Mouse (Mus musculus) ES-CJ7 (cell line): ENCODE measurements around the gene Cib1.

Experiments
- DNase-seq: peaks from one replicate; pipeline ENCODE4 v3.0.0; 2011; ENCODE audit warnings: low read depth, low spot score

Gene Cib1

GRCm38 (mm10) chr7:80201888-80202540 lies 30.6 kb downstream of the Cib1 start:
- DNase-seq: no peak

GRCm38 (mm10) chr7:80200963-80201539 lies 31.6 kb downstream of the Cib1 start:
- no peak for DNase-seq

GRCm38 (mm10) chr7:80200588-80200945 lies 32.0 kb downstream of the Cib1 start:
- DNase-seq: no peak

GRCm38 (mm10) chr7:80199851-80200587 lies 32.6 kb downstream of the Cib1 start:
- DNase-seq: peak; percentile 90

GRCm38 (mm10) chr7:80199286-80199685 lies 33.3 kb downstream of the Cib1 start:
- DNase-seq: no peak

GRCm38 (mm10) chr7:80198863-80199262 lies 33.8 kb downstream of the Cib1 start:
- no peak for DNase-seq

GRCm38 (mm10) chr7:80197941-80198778 lies 34.5 kb downstream of the Cib1 start:
- DNase-seq: peak; percentile 84

- no peak for DNase-seq
Observed at GRCm38 (mm10) chr7:80197371-80197770, 35.2 kb downstream of the Cib1 start.

- DNase-seq: no peak
Observed at GRCm38 (mm10) chr7:80195576-80196263, 36.9 kb downstream of the Cib1 start.

GRCm38 (mm10) chr7:80195146-80195545 lies 37.5 kb downstream of the Cib1 start:
- no peak for DNase-seq

- no peak for DNase-seq
Observed at GRCm38 (mm10) chr7:80193941-80194739, 38.5 kb downstream of the Cib1 start.

- DNase-seq: peak; percentile 90
Observed at GRCm38 (mm10) chr7:80192226-80193061, 40.2 kb downstream of the Cib1 start.

- DNase-seq: peak; percentile 71
Observed at GRCm38 (mm10) chr7:80191455-80191854, 41.2 kb downstream of the Cib1 start.

GRCm38 (mm10) chr7:80189147-80189933 lies 43.3 kb downstream of the Cib1 start:
- peak; percentile 63 for DNase-seq

GRCm38 (mm10) chr7:80188579-80189125 lies 44.0 kb downstream of the Cib1 start:
- DNase-seq: peak; percentile 91

GRCm38 (mm10) chr7:80187501-80187900 lies 45.1 kb downstream of the Cib1 start:
- no peak for DNase-seq

- peak; percentile 92 for DNase-seq
Observed at GRCm38 (mm10) chr7:80186531-80187296, 45.9 kb downstream of the Cib1 start, which contains the start of gene Sema4b. TSS of gene Sema4b (plus strand) at chr7:80186841.

GRCm38 (mm10) chr7:80186021-80186420 lies 46.6 kb downstream of the Cib1 start:
- peak; percentile 94 for DNase-seq
